Mouse (Mus musculus): ENCODE data around the gene 6430628N08Rik.

DNA sequence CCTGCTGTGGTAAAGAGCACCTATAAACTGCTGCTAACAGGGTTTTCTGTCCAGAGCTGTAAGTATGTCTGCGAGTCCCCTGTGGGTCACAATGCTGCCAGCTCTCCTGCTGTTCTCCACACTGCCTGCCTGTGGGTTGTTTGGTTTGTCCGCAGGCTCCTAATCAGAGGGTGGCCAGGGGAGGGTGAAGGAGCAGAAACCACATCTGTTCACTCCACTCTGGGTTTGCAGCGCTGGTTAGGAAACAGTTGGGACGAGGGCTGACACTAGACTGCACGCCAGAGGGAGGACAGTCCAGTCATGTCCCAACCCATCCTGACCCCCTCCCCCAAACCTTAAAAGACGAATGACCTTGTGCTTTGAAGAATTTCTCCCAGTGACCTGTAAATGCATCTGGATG, 35.4 kb upstream of the 6430628N08Rik start:
- no peak for TF ChIP-seq CTCF (conservative IDR thresholded peaks at IDR 0.05; ENCODE audit: insufficient read depth, insufficient read length, low read depth, low read length)
- no peak for TF ChIP-seq POLR2A (IDR thresholded peaks at IDR 0.05; ENCODE audit: low read depth, low read length)

Measured in kidney, adult 2 months (tissue).